ENCODE assay signal across 8 mouse cellular contexts in the genomic region with DNA sequence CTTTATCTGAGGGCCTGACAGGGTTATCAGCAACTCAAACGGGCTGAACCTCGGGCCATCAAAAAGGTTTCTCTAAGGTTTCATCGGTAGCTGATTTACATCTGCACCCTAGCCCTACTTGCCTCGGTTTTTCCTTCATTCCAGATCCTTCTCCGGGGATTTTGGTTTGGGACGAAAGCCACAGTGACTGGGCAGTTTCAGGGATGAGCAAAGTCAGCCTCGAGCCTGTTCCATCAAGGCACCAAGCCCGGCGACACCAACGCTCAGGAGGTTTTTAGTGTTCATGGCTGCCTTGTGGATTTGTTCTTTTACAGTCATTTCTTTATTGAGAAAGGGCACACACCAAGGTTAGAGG.
DNase-seq lines count a peak whose midpoint lies in the region; ATAC-seq and TF ChIP-seq lines count a peak whose summit lies in the region.

No protein-coding gene starts in this region.

- intact Hi-C loops in gastrocnemius, adult 2 months (cut with DNase I) = no loop called here

- TF ChIP-seq POLR2A in ES-Bruce4 (IDR thresholded peaks at IDR 0.05; ENCODE audit: insufficient read depth, low read length) = no peak

- H3K4me1 ChIP-seq in ES-Bruce4 (ENCODE audit: control insufficient read depth, insufficient read depth, low read length) = peaks cover 8% of the 10 kb centered on the region
- H3K4me1 ChIP-seq in hindbrain, embryonic 11.5 days (replicated peaks; ENCODE audit: control insufficient read depth, insufficient read depth, low read length) = peaks cover 5% of the 10 kb centered on the region; the same call in 1 of the 2 replicates
- H3K4me1 ChIP-seq in midbrain, embryonic 10.5 days = peaks cover 52% of the 10 kb centered on the region

- TF ChIP-seq CTCF in gastrocnemius, adult 2 months (IDR thresholded peaks at IDR 0.05) = no peak
- TF ChIP-seq CTCF in ES-Bruce4 (IDR thresholded peaks at IDR 0.05; ENCODE audit: low read depth, low read length) = no peak

- no peak for DNase-seq in gastrocnemius, adult 2 months
- no peak for DNase-seq in gastrocnemius, postnatal 4 days (ENCODE audit: low spot score in 2 of 2)
- DNase-seq in hindbrain, embryonic 11.5 days (ENCODE audit: low spot score) = no peak
- no peak for DNase-seq in midbrain, embryonic 10.5 days (ENCODE audit: low spot score)
- DNase-seq in ovary, postnatal 14 days (ENCODE audit: low spot score) = no peak
- no peak for DNase-seq in cerebellum, postnatal 36 days

- peak overlapping the region; percentile 87 for H3K27ac ChIP-seq in gastrocnemius, adult 2 months
- peak overlapping the region; percentile 99 for H3K27ac ChIP-seq in ES-Bruce4 (ENCODE audit: insufficient read depth, low read length)
- peak overlapping the region; percentile 66 for H3K27ac ChIP-seq in hindbrain, embryonic 11.5 days (ENCODE audit: low read depth, low read length)
- peak overlapping the region; percentile 82 for H3K27ac ChIP-seq in midbrain, embryonic 10.5 days (replicated peaks)

- no peak for TF ChIP-seq EP300 in ES-Bruce4 (IDR thresholded peaks at IDR 0.05; ENCODE audit: insufficient read depth, low read depth, low read length)

- H3K36me3 ChIP-seq in ES-Bruce4 (ENCODE audit: control insufficient read depth, insufficient read depth, low read length, poor library complexity, severe bottlenecking) = no peaks in the 10 kb centered on the region
- H3K36me3 ChIP-seq in hindbrain, embryonic 11.5 days (ENCODE audit: control insufficient read depth, insufficient read depth, low read length) = no peaks in the 10 kb centered on the region
- H3K36me3 ChIP-seq in midbrain, embryonic 10.5 days = no peaks in the 10 kb centered on the region

- no peak for ATAC-seq in hindbrain, embryonic 11.5 days (ENCODE audit: low FRiP score)
- no peak for ATAC-seq in megakaryocyte, adult 5-6 weeks (ENCODE audit: poor library complexity, severe bottlenecking)

- 8% methylated on average over 10 of the region's 10 CpGs for WGBS in hindbrain, embryonic 11.5 days
- 5% methylated on average over 10 of the region's 10 CpGs for WGBS in midbrain, embryonic 10.5 days

- peak overlapping the region; percentile 40 for H3K4me2 ChIP-seq in hindbrain, embryonic 11.5 days (replicated peaks; ENCODE audit: low read depth, low read length)

- H3K27me3 ChIP-seq in ES-Bruce4 (ENCODE audit: control insufficient read depth, insufficient read depth, low read length, poor library complexity, severe bottlenecking) = no peaks in the 10 kb centered on the region
- no peaks in the 10 kb centered on the region; the same call in 1 of the 2 replicates for H3K27me3 ChIP-seq in hindbrain, embryonic 11.5 days (ENCODE audit: control insufficient read depth, insufficient read depth, low read length)
- H3K27me3 ChIP-seq in midbrain, embryonic 10.5 days (ENCODE audit: low read depth, poor library complexity, severe bottlenecking) = peaks cover 55% of the 10 kb centered on the region

- peak overlapping the region; percentile 53 for H3K9ac ChIP-seq in ES-Bruce4 (ENCODE audit: low read depth, poor library complexity, severe bottlenecking)
- H3K9ac ChIP-seq in hindbrain, embryonic 11.5 days (ENCODE audit: low read depth, low read length) = 0 out of 2 replicates have a peak overlapping the region, but pooled peaks have one; percentile 19

- peak overlapping the region; percentile 65 for H3K4me3 ChIP-seq in gastrocnemius, adult 2 months
- peak overlapping the region; percentile 34 for H3K4me3 ChIP-seq in ES-Bruce4 (ENCODE audit: low read depth, low read length)
- H3K4me3 ChIP-seq in hindbrain, embryonic 11.5 days (ENCODE audit: low read depth, low read length) = no peak overlapping the region
- H3K4me3 ChIP-seq in midbrain, embryonic 10.5 days = peak overlapping the region; percentile 45

- H3K9me3 ChIP-seq in ES-Bruce4 (replicated peaks; ENCODE audit: control insufficient read depth, insufficient read depth, low read length, poor library complexity, severe bottlenecking) = no peaks in the 10 kb centered on the region
- no peaks in the 10 kb centered on the region for H3K9me3 ChIP-seq in hindbrain, embryonic 11.5 days (ENCODE audit: control insufficient read depth, low read length)
- H3K9me3 ChIP-seq in midbrain, embryonic 10.5 days (replicated peaks) = no peaks in the 10 kb centered on the region
